Mouse (Mus musculus): ENCODE measurements at regions not wholly inside any gene's neighbourhood (a gene's known extent, or its start where the extent isn't known, plus 50 kb on each side); places are given as distances from the start of the nearest gene placed in this dataset.

GRCm38 (mm10) chr19:25729103-25729502 is 56.9 kb downstream of the Dmrt2 start:
- intact Hi-C loops (cut with DNase I) = no loop called here

DNA sequence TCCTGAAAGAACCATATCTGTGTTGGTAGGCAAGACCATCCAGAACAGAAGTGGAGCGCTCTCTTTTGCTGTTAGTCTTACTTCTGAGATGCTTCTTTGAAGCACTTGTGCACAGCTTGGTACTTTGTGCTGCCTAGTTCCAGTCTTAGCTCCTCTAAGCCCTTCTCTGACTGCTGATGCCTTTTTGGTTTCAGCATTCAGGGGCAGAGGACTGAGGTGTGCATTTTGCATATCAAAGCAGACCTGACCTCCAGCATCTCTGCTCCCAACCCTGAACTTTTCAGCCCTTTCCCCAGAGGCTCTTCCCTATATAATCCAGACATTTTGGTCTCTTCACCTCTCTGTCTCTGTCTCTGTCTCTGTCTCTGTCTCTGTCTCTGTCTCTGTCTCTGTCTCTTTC is 57.4 kb downstream of the Dmrt2 start:
- no peak overlapping the region for H3K4me3 ChIP-seq
- no peak for DNase-seq
- TF ChIP-seq CTCF (IDR thresholded peaks at IDR 0.05) = no peak
- intact Hi-C loops (cut with DNase I) = no loop called here
- H3K27ac ChIP-seq = no peak overlapping the region

More at GRCm38 (mm10) chr19:25729103-25729502, 56.9 kb downstream of the Dmrt2 start:
- no peak for DNase-seq
- Histone ChIP-seq H3K27ac (no peak overlapping the region), H3K4me3 (no peak overlapping the region)
- no peak for TF ChIP-seq CTCF (IDR thresholded peaks at IDR 0.05)

DNA sequence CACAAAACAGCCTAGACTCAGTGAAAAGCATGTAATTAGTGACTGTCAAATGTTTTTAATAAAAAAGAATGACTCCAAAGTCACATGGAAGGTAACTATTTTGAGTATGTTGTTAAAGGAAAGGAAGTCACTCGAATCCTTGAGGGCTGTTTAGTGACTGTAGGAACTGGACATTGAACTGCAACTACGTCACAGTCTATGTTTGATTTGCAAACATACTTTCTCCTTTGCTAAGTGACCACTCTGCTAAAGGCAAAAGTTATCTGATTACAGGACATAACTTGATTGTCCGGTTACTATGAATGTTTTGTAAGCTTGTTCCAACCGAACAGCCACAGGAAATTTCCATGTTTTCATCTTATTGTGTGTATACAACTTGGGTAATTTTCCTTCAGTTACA is 106.2 kb downstream of the Dmrt2 start:
- intact Hi-C loops (cut with DNase I) = no loop called here
- no peak overlapping the region for H3K4me3 ChIP-seq
- no peak for DNase-seq
- TF ChIP-seq CTCF (IDR thresholded peaks at IDR 0.05) = no peak
- no peak overlapping the region for H3K27ac ChIP-seq

GRCm38 (mm10) chr19:25779356-25779755 is 107.1 kb downstream of the Dmrt2 start:
- TF ChIP-seq CTCF (IDR thresholded peaks at IDR 0.05) = no peak
- no peak for DNase-seq
- Histone ChIP-seq H3K4me3 (no peak overlapping the region), H3K27ac (no peak overlapping the region)
- intact Hi-C loops (cut with DNase I) = no loop called here

DNA sequence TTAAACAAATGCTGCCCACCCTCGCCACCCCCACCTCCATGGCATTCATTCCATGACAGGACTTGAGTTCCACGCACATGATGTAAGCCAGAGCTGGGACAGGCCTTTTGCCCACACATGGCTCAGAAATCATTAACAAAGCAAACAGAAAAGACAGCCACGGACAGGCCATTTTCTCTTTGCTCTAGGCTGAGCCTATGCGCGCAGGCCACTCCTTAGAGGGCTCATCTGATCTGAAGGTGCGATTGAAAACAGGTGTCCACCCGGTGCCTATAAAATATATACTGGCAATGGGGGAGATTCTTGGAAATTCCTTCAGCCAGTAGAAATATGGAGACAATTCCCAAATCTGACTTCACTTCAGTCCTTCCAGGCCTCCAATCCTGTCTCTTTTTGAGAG is 109.1 kb downstream of the Dmrt2 start:
- TF ChIP-seq CTCF (IDR thresholded peaks at IDR 0.05) = no peak
- H3K4me3 ChIP-seq = no peak overlapping the region

DNA sequence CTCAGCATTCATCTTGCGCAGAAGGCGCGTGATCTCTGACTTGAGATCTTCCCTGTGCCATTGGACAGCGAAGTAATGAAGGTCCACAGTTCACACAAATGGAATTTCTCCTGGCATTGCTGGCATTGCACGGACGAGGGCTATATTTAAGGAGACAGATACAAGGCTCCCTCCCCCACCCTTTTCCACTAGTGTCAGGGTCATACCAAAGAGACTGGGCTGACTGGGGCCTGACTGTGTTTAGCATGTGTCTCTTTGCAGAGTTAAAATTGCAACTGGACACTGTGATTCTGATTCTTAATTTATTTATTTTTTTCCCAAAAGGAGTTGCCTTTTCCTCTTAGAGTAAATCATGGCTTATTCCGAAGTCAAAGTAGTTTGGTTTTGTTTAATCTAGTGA is 130.5 kb downstream of the Dmrt2 start:
- intact Hi-C loops (cut with DNase I) = no loop called here
- Histone ChIP-seq H3K27ac (no peak overlapping the region), H3K4me3 (no peak overlapping the region)
- no peak for DNase-seq
- TF ChIP-seq CTCF (IDR thresholded peaks at IDR 0.05) = no peak

More for the DNA sequence above, 109.1 kb downstream of the Dmrt2 start:
- intact Hi-C loops (cut with DNase I) = no loop called here
- no peak for DNase-seq
- no peak overlapping the region for H3K27ac ChIP-seq

- intact Hi-C loops (cut with DNase I) = no loop called here
Measured at GRCm38 (mm10) chr19:25805351-25805750, 133.1 kb downstream of the Dmrt2 start.

GRCm38 (mm10) chr19:25813651-25814050 is 141.4 kb downstream of the Dmrt2 start:
- intact Hi-C loops (cut with DNase I) = no loop called here
- DNase-seq = no peak

More at GRCm38 (mm10) chr19:25805351-25805750, 133.1 kb downstream of the Dmrt2 start:
- Histone ChIP-seq H3K27ac (no peak overlapping the region), H3K4me3 (no peak overlapping the region)
- TF ChIP-seq CTCF (IDR thresholded peaks at IDR 0.05) = no peak
- DNase-seq = peak; percentile 24

DNA sequence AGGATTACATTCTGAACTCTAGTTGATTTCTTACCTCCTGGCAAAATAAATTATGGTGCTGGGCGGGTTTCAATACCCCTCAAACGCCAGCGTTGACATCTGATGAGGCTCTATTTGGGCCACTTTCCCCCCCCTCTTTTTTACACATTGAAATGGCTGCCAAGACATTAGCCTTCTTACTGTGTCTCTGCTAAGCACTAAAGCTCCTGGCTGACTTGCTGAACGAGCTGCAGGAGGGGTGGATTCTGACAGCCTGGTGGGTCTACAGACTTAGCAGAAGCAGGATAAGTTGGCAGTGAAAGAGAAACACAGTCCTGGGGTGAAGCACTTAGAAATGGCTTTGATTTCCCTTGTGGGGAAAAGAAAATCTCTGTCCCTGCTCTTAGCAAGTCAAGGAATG is 172.9 kb downstream of the Dmrt2 start:
- no peak for TF ChIP-seq CTCF (IDR thresholded peaks at IDR 0.05)
- H3K4me3 ChIP-seq = no peak overlapping the region
- H3K27ac ChIP-seq = no peak overlapping the region
- DNase-seq = no peak
- intact Hi-C loops (cut with DNase I) = no loop called here

More at GRCm38 (mm10) chr19:25813651-25814050, 141.4 kb downstream of the Dmrt2 start:
- Histone ChIP-seq H3K27ac (no peak overlapping the region), H3K4me3 (no peak overlapping the region)
- no peak for TF ChIP-seq CTCF (IDR thresholded peaks at IDR 0.05)

GRCm38 (mm10) chr19:25856344-25856743 is 184.1 kb downstream of the Dmrt2 start:
- no peak overlapping the region for H3K27ac ChIP-seq
- intact Hi-C loops (cut with DNase I) = no loop called here
- DNase-seq = no peak
- H3K4me3 ChIP-seq = no peak overlapping the region
- no peak for TF ChIP-seq CTCF (IDR thresholded peaks at IDR 0.05)

DNA sequence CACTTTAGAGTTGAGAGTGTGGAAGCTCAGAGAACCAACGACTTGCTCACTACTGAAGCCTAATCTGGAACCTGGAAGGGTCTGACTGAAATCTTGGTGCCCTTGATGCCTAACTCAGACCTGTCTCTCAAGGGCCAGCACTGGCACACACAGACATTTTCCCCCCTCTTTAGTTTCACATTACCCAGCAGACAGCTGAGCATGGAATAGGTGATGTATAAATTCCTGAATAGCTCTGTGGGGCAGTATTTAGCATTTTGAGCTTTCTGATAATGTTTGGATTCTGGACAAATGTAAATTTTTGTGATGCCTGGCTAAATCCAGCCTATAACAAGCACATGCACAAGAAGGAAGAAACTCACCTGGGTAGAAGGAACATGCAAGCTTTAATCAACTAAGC is 191.1 kb downstream of the Dmrt2 start:
- intact Hi-C loops (cut with DNase I) = no loop called here
- H3K4me3 ChIP-seq = no peak overlapping the region
- DNase-seq = no peak
- TF ChIP-seq CTCF (IDR thresholded peaks at IDR 0.05) = no peak
- H3K27ac ChIP-seq = no peak overlapping the region

GRCm38 (mm10) chr19:25906721-25907120 is 234.5 kb downstream of the Dmrt2 start:
- TF ChIP-seq CTCF (IDR thresholded peaks at IDR 0.05) = no peak
- intact Hi-C loops (cut with DNase I) = no loop called here
- DNase-seq = peak; percentile 26
- H3K27ac ChIP-seq = peak overlapping the region; percentile 9; the same call in 1 of the 2 replicates
- no peak overlapping the region for H3K4me3 ChIP-seq

DNA sequence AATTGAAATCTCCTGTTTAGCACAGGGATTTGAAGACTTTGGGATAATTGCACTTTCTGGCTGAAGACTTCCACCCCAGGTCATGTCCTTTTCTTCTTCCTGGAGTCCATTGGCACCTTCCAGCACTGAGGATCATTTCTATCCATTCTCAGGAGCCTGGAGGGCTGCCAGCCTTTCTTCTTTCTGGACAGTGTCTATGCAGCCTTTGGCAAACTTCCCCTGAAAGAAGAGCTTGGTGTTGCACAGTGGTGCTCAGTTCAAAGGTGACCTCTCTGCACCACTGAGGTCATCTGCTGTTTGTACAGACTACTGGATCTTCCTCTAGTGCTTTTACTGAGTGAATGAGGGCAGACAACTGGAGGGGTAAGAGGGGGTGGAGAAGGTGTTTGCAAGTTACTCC is 249.8 kb downstream of the Dmrt2 start:
- Histone ChIP-seq H3K4me3 (no peak overlapping the region), H3K27ac (no peak overlapping the region)
- intact Hi-C loops (cut with DNase I) = no loop called here
- TF ChIP-seq CTCF (IDR thresholded peaks at IDR 0.05) = no peak
- DNase-seq = peak; percentile 37

GRCm38 (mm10) chr19:25922806-25923205 is 250.6 kb downstream of the Dmrt2 start:
- Histone ChIP-seq H3K27ac (no peak overlapping the region), H3K4me3 (no peak overlapping the region)
- intact Hi-C loops (cut with DNase I) = no loop called here
- no peak for DNase-seq
- no peak for TF ChIP-seq CTCF (IDR thresholded peaks at IDR 0.05)
